Mouse (Mus musculus) ES-E14 (cell line): Measurements from ENCODE around the gene Schip1. TPM values are rescaled to one million over a fixed set of nuclear protein-coding genes. Genes with fewer than 3 reads are reported as not detected.

Experiments
- DNase-seq: peaks from one replicate; pipeline ENCODE4 v3.0.0-alpha.2; 2013; ENCODE audit warnings: low read depth, low spot score
- H3K27ac ChIP-seq: 2 replicates; pipeline ENCODE4 v1.5.1; 2012; ENCODE audit warnings: low read depth, mild to moderate bottlenecking, low read length, moderate library complexity, mixed read lengths; ENCODE audit not compliant: poor library complexity, insufficient read depth, severe bottlenecking
- H3K36me3 ChIP-seq: 2 replicates; pipeline ENCODE4 v1.6.1; 2012; ENCODE audit warnings: mild to moderate bottlenecking, low read length, moderate library complexity, mixed read lengths; ENCODE audit not compliant: control insufficient read depth, poor library complexity, insufficient read depth, severe bottlenecking
- H3K4me1 ChIP-seq, 2 experiments: fragments of 150-350 bp in 1 of 2; sonication (generic) in 1 of 2; 2 replicates each; pipeline ENCODE4 v1.6.1; 2012; ENCODE audit warnings: low read length in 2 of 2, mild to moderate bottlenecking in 1 of 2, mixed read lengths in 1 of 2; ENCODE audit not compliant: control insufficient read depth in 2 of 2, insufficient read depth in 2 of 2, poor library complexity in 1 of 2
- H3K4me3 ChIP-seq, 2 experiments: fragments of 150-350 bp in 1 of 2; sonication (generic) in 1 of 2; 2 replicates each; pipeline ENCODE4 v1.5.1; 2012; ENCODE audit warnings: low read length in 2 of 2, low read depth in 1 of 2, mild to moderate bottlenecking in 1 of 2, mixed read lengths in 1 of 2; ENCODE audit not compliant: insufficient read depth in 1 of 2, poor library complexity in 1 of 2, severe bottlenecking in 1 of 2
- H3K9ac ChIP-seq: 2 replicates; pipeline ENCODE4 v1.6.1; 2012; ENCODE audit warnings: low read depth, mild to moderate bottlenecking, low read length, mixed read lengths; ENCODE audit not compliant: poor library complexity, insufficient read depth, severe bottlenecking
- H3K9me3 ChIP-seq: fragments of 150-350 bp; sonication (generic); 2 replicates; pipeline ENCODE4 v1.6.1; 2012; ENCODE audit warnings: low read depth, mild to moderate bottlenecking, low read length; ENCODE audit not compliant: control insufficient read depth, insufficient read depth
- CHD2 ChIP-seq: IDR thresholded peaks from 2 replicates; pipeline ENCODE4 v1.6.1; 2014; ENCODE audit warnings: mild to moderate bottlenecking, low read depth, low read length, inconsistent platforms
- HCFC1 ChIP-seq: IDR thresholded peaks from 2 replicates; pipeline ENCODE4 v1.6.1; 2012; ENCODE audit warnings: low read length, inconsistent platforms, borderline replicate concordance; ENCODE audit not compliant: insufficient read depth
- MAFK ChIP-seq: IDR thresholded peaks from 2 replicates; pipeline ENCODE4 v1.6.1; 2014; ENCODE audit warnings: mild to moderate bottlenecking, low read depth, low read length, inconsistent platforms; ENCODE audit not compliant: insufficient read depth
- ZC3H11A ChIP-seq: IDR thresholded peaks from 2 replicates; pipeline ENCODE4 v1.6.1; 2012; ENCODE audit warnings: low read depth, mild to moderate bottlenecking, inconsistent platforms, low read length, borderline replicate concordance
- ZNF384 ChIP-seq: IDR thresholded peaks from 2 replicates; pipeline ENCODE4 v1.6.1; 2012; ENCODE audit warnings: low read depth, low read length, inconsistent platforms
- in situ Hi-C, 2 experiments: fragments of 600-800 bp; cut with MboI; formaldehyde crosslinking; loops; one replicate each; pipeline ENCODE4 v1.15.1; 2025; ENCODE audit warnings: low sequenced_read_pairs in 2 of 2, inconsistent platforms in 1 of 2; ENCODE audit not compliant: unreplicated experiment in 2 of 2
- total RNA-seq: library from RNA; depleted of rRNA; stranded (reverse); fragments of 300-350 nt; gene quantifications from 2 replicates; pipeline ENCODE4 v1.2.3, GENCODE M21; 2012

Gene Schip1
- total RNA-seq, 1 experiment = 38.3 TPM

GRCm38 (mm10) chr3:68270246-68270645 lies 205.6 kb downstream of the Schip1 start:
- TF ChIP-seq MAFK (no peak), HCFC1 (no peak)
- Histone ChIP-seq H3K9ac (no peak overlapping the region), H3K36me3 (no peaks in the 10 kb centered on the region), H3K4me3 (no peak overlapping the region), H3K9me3 (peaks cover 2% of the 10 kb centered on the region; the same call in 1 of the 2 replicates), H3K27ac (no peak overlapping the region), H3K4me1 (no peaks in the 10 kb centered on the region)
- in situ Hi-C loops = no loop called here
- no peak for DNase-seq

DNA sequence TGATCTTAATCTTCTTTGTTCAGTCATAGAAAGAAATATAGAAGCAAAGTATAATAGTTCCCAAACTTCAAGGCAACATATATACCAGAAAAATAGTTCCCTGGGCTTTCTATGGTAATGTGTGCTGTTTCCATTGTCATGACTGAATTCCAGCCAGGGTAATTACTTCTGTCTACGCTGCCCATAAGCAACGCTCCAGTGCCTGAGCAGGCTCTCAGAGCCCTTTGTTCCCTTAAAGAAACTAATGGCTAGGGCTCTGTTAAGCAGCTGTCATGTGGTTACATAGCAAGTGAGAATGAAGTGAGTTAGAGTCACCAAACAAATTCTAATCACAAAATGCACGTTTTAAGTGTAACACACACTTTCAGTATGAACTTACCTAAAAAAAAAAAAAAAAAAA lies 206.9 kb downstream of the Schip1 start:
- Histone ChIP-seq H3K9ac (no peak overlapping the region), H3K36me3 (no peaks in the 10 kb centered on the region), H3K27ac (no peak overlapping the region), H3K4me3 (no peak overlapping the region), H3K9me3 (peaks cover 2% of the 10 kb centered on the region; the same call in 1 of the 2 replicates), H3K4me1 (no peaks in the 10 kb centered on the region)
- no peak for TF ChIP-seq HCFC1
- TF ChIP-seq CHD2 = no peak
- no peak for TF ChIP-seq MAFK
- no peak for TF ChIP-seq ZC3H11A
- no peak for TF ChIP-seq ZNF384
- in situ Hi-C loops = no loop called here
- DNase-seq = no peak

DNA sequence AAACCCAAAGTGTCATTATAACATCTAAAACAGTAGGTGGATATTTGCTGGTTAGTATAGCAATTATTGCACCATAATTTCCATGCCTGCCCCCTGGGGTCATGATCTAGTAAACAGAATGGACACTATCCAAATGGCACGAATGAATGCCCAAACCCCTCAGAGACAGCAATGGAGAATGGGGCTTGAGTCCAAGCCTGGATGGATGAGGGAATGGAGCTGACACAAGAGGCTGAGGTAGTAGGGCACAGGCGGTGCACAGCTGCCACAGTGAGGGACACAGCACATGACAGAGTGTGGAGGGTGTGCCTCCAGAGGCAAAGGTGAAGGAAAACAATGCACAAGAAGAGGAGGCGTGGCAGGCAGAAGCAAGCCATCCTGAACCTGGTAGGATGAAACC lies 207.3 kb downstream of the Schip1 start:
- Histone ChIP-seq H3K4me1 (no peaks in the 10 kb centered on the region), H3K27ac (no peak overlapping the region), H3K9ac (no peak overlapping the region), H3K9me3 (peaks cover 2% of the 10 kb centered on the region; the same call in 1 of the 2 replicates), H3K36me3 (no peaks in the 10 kb centered on the region), H3K4me3 (no peak overlapping the region)
- TF ChIP-seq MAFK (no peak), ZC3H11A (no peak), CHD2 (no peak), ZNF384 (no peak), HCFC1 (no peak)
- DNase-seq = no peak
- in situ Hi-C loops = no loop called here

DNA sequence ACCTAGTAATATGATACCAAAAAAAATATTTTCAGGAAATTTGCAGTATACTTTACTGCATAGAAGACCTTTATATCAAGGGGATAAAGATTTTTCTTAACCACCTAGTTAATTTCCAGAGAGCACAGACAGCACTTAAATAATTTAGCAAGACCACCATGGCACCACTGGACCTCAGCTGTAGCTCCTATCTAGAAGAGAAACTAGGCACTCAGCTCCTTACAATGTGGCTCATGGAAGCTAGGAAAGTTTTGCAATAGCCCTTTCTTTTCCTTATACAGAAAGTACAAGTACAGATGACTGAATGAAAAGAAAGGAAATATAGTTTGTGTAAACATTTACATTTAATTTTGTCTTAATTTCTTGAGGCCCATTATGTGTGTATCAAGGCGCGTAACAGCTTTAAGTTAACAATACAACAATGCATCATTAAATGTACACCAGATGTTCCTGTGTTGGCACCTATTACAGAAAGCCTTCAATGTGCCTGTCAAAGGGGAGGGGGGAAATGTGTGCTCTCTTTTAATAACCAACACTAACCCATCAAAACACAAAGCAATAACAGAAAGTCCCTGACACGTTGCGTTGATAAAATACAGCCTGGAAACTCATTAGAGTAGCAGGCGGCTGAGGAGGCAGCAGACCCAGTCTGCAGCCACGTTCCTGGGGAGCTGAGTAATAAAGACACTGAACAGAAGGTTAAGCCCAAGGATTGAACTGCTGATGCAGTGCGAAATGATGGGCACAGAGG lies 218.4 kb downstream of the Schip1 start:
- in situ Hi-C loops = no loop called here
- no peak overlapping the region for H3K4me3 ChIP-seq
- TF ChIP-seq HCFC1 = no peak
- no peak for TF ChIP-seq ZC3H11A
- TF ChIP-seq ZNF384 = no peak
- no peak for TF ChIP-seq CHD2
- no peak for TF ChIP-seq MAFK
- H3K9me3 ChIP-seq = no peaks in the 10 kb centered on the region
- no peak overlapping the region for H3K9ac ChIP-seq
- H3K36me3 ChIP-seq = no peaks in the 10 kb centered on the region
- DNase-seq = no peak
- no peak overlapping the region for H3K27ac ChIP-seq
- H3K4me1 ChIP-seq = no peaks in the 10 kb centered on the region
